Mouse (Mus musculus) ES-Bruce4 (cell line): ENCODE results near the gene Grm5. TPM values are rescaled to one million over a fixed set of nuclear protein-coding genes. Genes with fewer than 3 reads are reported as not detected.
A peak's percentile ranks its signal among the peaks of the same experiment; 100 is the strongest.

Source experiments
- H3K27ac ChIP-seq: 2 replicates; pipeline ENCODE4 v1.5.1; 2012; ENCODE audit warnings: low read length, inconsistent platforms; ENCODE audit not compliant: insufficient read depth
- H3K27me3 ChIP-seq: 2 replicates; pipeline ENCODE4 v1.6.1; 2012; ENCODE audit warnings: mild to moderate bottlenecking, low read length, inconsistent platforms; ENCODE audit not compliant: control insufficient read depth, poor library complexity, insufficient read depth, severe bottlenecking
- H3K36me3 ChIP-seq: 2 replicates; pipeline ENCODE4 v1.6.1; 2012; ENCODE audit warnings: inconsistent platforms, mild to moderate bottlenecking, low read length, moderate library complexity; ENCODE audit not compliant: control insufficient read depth, poor library complexity, insufficient read depth, severe bottlenecking
- H3K4me1 ChIP-seq: one replicate; pipeline ENCODE4 v1.8.1; 2011; ENCODE audit warnings: low read length; ENCODE audit not compliant: control insufficient read depth, insufficient read depth
- H3K4me3 ChIP-seq: 2 replicates; pipeline ENCODE4 v1.5.1; 2011; ENCODE audit warnings: low read depth, mild to moderate bottlenecking, low read length
- H3K9ac ChIP-seq: 2 replicates; pipeline ENCODE4 v1.6.1; 2012; ENCODE audit warnings: low read depth, mild to moderate bottlenecking, inconsistent platforms; ENCODE audit not compliant: poor library complexity, severe bottlenecking
- H3K9me3 ChIP-seq: replicated peaks from 2 replicates; pipeline ENCODE4 v1.6.1; 2012; ENCODE audit warnings: mild to moderate bottlenecking, low read length, inconsistent platforms; ENCODE audit not compliant: control insufficient read depth, poor library complexity, insufficient read depth, severe bottlenecking
- CTCF ChIP-seq: IDR thresholded peaks from one replicate; pipeline ENCODE4 v1.8.1; 2011; ENCODE audit warnings: low read depth, low read length
- EP300 ChIP-seq: IDR thresholded peaks from 2 replicates; pipeline ENCODE4 v1.6.1; 2011; ENCODE audit warnings: low read depth, low read length; ENCODE audit not compliant: insufficient read depth
- POLR2A ChIP-seq: IDR thresholded peaks from one replicate; pipeline ENCODE4 v1.8.1; 2011; ENCODE audit warnings: low read length; ENCODE audit not compliant: insufficient read depth
- polyA plus RNA-seq: library from polyadenylated mRNA; stranded (reverse); fragments of >200 nt; gene quantifications from 2 replicates; pipeline ENCODE4 v1.2.4, GENCODE M21; 2011; ENCODE audit warnings: low read depth; ENCODE audit not compliant: missing spikeins, insufficient read depth, insufficient read length

The Grm5 gene
- not detected in 2 replicates for polyA plus RNA-seq

DNA sequence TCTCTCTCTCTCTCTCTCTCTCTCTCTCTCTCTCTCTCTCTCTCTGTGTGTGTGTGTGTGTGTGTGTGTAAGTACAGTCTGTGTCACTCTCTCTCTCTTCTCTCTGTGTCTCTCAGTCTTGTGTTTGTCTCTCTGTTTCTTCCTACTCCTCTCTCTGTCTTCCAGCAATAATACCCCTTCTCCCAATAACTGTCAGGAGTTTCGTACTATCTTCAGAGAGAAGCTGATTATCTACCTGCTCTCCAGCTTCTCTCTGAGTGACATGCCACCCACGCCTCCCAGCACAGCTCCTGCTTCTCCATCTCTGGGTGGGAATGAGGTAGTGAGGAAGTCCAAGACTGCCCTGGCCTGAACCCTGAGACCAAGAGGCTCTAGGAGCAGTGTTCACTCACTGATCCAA, at the start of gene Grm5:
Gene Grm5 (plus strand): TSS at position 301 of the 400 bp plus-strand sequence.
- H3K27ac ChIP-seq: no peak within 1 kb of the TSS
- no peaks in the 10 kb centered on the region for H3K9me3 ChIP-seq
- no peak for TF ChIP-seq CTCF

GRCm38 (mm10) chr7:87539031-87539430, 44.9 kb upstream of the Grm5 start:
- Histone ChIP-seq H3K36me3 (no peaks in the 10 kb centered on the region), H3K27ac (no peak overlapping the region), H3K4me1 (no peaks in the 10 kb centered on the region), H3K4me3 (no peak overlapping the region), H3K9ac (no peak overlapping the region), H3K27me3 (no peaks in the 10 kb centered on the region), H3K9me3 (no peaks in the 10 kb centered on the region)
- TF ChIP-seq CTCF: no peak
- TF ChIP-seq POLR2A: no peak
- TF ChIP-seq EP300: no peak

More for the DNA sequence above, at the start of gene Grm5:
- no peaks in the 10 kb centered on the region for H3K4me1 ChIP-seq
- H3K27me3 ChIP-seq: no peaks in the 10 kb centered on the region
- no peaks in the 10 kb centered on the region for H3K36me3 ChIP-seq
- no peak within 1 kb of the TSS; the same call in 1 of the 2 replicates for H3K4me3 ChIP-seq
- H3K9ac ChIP-seq: no peak within 1 kb of the TSS

DNA sequence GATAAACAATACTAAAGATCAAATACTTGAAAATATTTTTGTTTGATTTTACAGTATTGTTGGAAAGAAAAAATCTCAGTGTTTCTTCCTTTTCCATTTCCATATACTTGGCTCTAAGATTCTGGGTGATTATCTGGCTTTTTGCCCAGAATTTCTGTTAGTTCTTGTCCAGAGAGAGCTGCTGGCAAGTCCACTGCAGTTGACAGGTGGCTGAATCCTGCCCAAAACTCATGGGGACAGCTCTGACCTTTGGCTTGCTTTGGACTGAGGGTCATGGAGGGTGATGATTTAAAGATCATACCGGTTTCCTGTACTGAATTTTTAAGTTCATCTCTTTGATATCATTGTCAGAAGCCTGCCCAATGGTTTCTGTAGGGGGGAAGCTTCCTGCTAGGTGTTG, 18.7 kb upstream of the Grm5 start:
- Histone ChIP-seq H3K9me3 (no peaks in the 10 kb centered on the region), H3K4me3 (no peak overlapping the region), H3K4me1 (no peaks in the 10 kb centered on the region), H3K9ac (no peak overlapping the region), H3K27ac (no peak overlapping the region), H3K27me3 (no peaks in the 10 kb centered on the region), H3K36me3 (no peaks in the 10 kb centered on the region)
- TF ChIP-seq CTCF (no peak), POLR2A (no peak), EP300 (no peak)

DNA sequence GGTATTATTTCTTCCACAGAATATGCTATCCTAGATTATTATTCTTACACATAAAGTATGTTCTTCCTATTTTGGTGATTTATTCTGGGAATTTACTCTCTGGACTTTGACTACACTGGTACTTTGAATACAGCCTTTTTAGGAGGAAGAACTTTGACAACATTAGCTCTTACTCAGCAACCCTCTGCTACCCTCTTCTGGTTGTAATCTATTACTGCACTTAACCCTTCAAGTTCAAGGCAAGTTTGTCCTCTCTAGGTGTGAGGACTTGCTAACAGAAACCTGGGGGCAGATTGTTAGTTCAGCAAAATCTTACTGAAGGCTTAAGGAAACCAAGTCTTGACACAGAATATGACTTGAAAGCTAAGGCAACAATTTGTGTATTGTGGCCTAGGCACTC, 17.5 kb upstream of the Grm5 start:
- no peak for TF ChIP-seq EP300
- no peak for TF ChIP-seq POLR2A
- TF ChIP-seq CTCF: peak; percentile 3
- no peaks in the 10 kb centered on the region for H3K9me3 ChIP-seq
- no peak overlapping the region for H3K4me3 ChIP-seq
- H3K27me3 ChIP-seq: no peaks in the 10 kb centered on the region
- H3K4me1 ChIP-seq: no peaks in the 10 kb centered on the region
- H3K9ac ChIP-seq: no peak overlapping the region
- H3K27ac ChIP-seq: no peak overlapping the region
- H3K36me3 ChIP-seq: no peaks in the 10 kb centered on the region

- Histone ChIP-seq H3K27ac (no peak overlapping the region), H3K4me3 (no peak overlapping the region; the same call in 1 of the 2 replicates)
Observed at GRCm38 (mm10) chr7:87584281-87584701, 323 bp downstream of the Grm5 start.

GRCm38 (mm10) chr7:87586271-87586937, 2.4 kb downstream of the Grm5 start:
- H3K36me3 ChIP-seq: no peaks in the 10 kb centered on the region
- H3K4me3 ChIP-seq: no peak overlapping the region
- no peak overlapping the region for H3K9ac ChIP-seq
- TF ChIP-seq POLR2A: no peak
- no peak for TF ChIP-seq EP300
- TF ChIP-seq CTCF: no peak
- H3K9me3 ChIP-seq: no peaks in the 10 kb centered on the region
- H3K4me1 ChIP-seq: no peaks in the 10 kb centered on the region
- H3K27ac ChIP-seq: no peak overlapping the region
- H3K27me3 ChIP-seq: no peaks in the 10 kb centered on the region

More at GRCm38 (mm10) chr7:87584281-87584701, 323 bp downstream of the Grm5 start:
- H3K36me3 ChIP-seq: no peaks in the 10 kb centered on the region
- H3K27me3 ChIP-seq: no peaks in the 10 kb centered on the region
- no peaks in the 10 kb centered on the region for H3K4me1 ChIP-seq
- TF ChIP-seq POLR2A (no peak), CTCF (no peak), EP300 (no peak)
- no peaks in the 10 kb centered on the region for H3K9me3 ChIP-seq
- no peak overlapping the region for H3K9ac ChIP-seq
